Mouse (Mus musculus) neural tube, embryonic 12.5 days (tissue): ENCODE results near the gene Dnaaf5. TPM values are rescaled to one million over a fixed set of nuclear protein-coding genes. Genes with fewer than 3 reads are reported as not detected.

Source experiments
- ATAC-seq: fragments of 200-750 bp; cut with Nextera tagmentation; 2 replicates; pipeline ENCODE4 v1.8.0; 2017; ENCODE audit warnings: low read depth, mild to moderate bottlenecking, moderate TSS enrichment, moderate library complexity; ENCODE audit not compliant: low FRiP score
- H3K27ac ChIP-seq: fragments of 300-500 bp; sonication (generic); 2 replicates; pipeline ENCODE4 v1.5.1; 2016
- H3K27me3 ChIP-seq: fragments of 300-500 bp; sonication (generic); replicated peaks from 2 replicates; pipeline ENCODE4 v1.6.1; 2016; ENCODE audit warnings: mild to moderate bottlenecking
- H3K36me3 ChIP-seq: fragments of 300-500 bp; sonication (generic); 2 replicates; pipeline ENCODE4 v1.6.1; 2016; ENCODE audit warnings: mild to moderate bottlenecking
- H3K4me1 ChIP-seq: fragments of 300-500 bp; sonication (generic); 2 replicates; pipeline ENCODE4 v1.6.1; 2016
- H3K4me2 ChIP-seq: fragments of 300-500 bp; sonication (generic); replicated peaks from 2 replicates; pipeline ENCODE4 v1.6.1; 2016; ENCODE audit warnings: mild to moderate bottlenecking
- H3K4me3 ChIP-seq: fragments of 300-500 bp; sonication (generic); 2 replicates; pipeline ENCODE4 v1.5.1; 2016
- H3K9ac ChIP-seq: fragments of 300-500 bp; sonication (generic); 2 replicates; pipeline ENCODE4 v1.6.1; 2016; ENCODE audit warnings: mild to moderate bottlenecking
- H3K9me3 ChIP-seq: fragments of 300-500 bp; sonication (generic); 2 replicates; pipeline ENCODE4 v1.6.1; 2016; ENCODE audit warnings: mild to moderate bottlenecking
- WGBS: fragments of 180-500 bp; shearing (Covaris S2); methylation state at CpG from one replicate; pipeline ENCODE4 v1.1.7; 2016; 5-methylcytosine and 5-hydroxymethylcytosine counted together
- polyA plus RNA-seq: library from polyadenylated mRNA; unstranded; fragments of >200 nt; fragmentation: Nextera tagmentation; extraction: Ambion mirVana; gene quantifications from 2 replicates; pipeline ENCODE4 v1.2.1, GENCODE M21; 2016

Gene Dnaaf5
- polyA plus RNA-seq, 1 experiment from 2014 or later = 7.4 TPM

DNA sequence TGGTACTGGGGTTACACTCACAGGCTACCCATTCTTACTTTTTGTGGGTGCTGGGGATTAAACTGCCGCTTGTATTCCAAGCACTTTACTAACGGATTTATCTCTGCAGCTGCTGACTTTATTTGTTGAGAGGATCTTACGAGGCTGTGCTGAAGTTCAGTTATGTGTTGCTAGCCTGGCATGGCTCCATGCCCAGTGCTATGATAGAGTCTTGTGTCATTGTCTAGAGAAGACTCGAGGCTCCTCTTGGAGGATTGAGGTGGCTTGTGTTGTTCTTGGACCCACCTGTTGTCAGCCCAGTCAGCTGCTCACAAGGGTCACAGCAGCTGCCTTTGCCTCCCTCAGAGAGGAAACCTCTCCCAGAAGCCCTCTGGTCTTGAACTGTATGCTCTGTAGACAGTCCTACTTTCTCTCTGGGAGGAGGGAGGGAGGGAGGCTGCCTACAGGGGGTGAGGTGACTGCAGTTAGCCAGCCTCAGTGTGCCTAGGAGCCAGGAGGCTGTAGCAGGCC is 70.0 kb downstream of the Dnaaf5 start:
- 94% methylated on average over 4 of the region's 4 CpGs for WGBS
- Histone ChIP-seq H3K27ac (no peak overlapping the region), H3K4me3 (no peak overlapping the region), H3K9ac (no peak overlapping the region), H3K4me2 (no peak overlapping the region), H3K9me3 (no peaks in the 10 kb centered on the region), H3K36me3 (peaks cover 54% of the 10 kb centered on the region), H3K4me1 (no peaks in the 10 kb centered on the region), H3K27me3 (no peaks in the 10 kb centered on the region)
- no peak for ATAC-seq

DNA sequence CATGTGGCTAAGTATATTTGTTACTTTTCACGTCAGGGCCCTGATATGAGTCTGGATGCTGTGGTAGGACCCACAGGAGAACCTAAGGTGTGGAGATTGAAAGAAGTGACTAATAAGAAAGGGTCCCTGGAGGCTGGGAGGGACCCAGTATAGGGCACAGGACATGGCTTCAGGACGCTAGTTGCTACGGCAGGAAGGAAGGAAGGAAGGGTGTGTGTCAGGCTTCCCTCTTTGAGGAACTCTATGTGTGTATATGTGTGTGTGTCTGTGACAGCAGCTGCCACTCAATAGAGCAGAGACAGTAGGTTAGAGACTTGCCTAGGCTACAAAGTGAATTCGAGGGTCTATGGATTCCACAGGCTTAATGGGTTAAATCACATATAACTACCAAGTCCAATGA is 70.6 kb downstream of the Dnaaf5 start:
- WGBS = 87% methylated on average over 4 of the region's 4 CpGs
- no peak for ATAC-seq
- Histone ChIP-seq H3K4me1 (no peaks in the 10 kb centered on the region), H3K4me3 (no peak overlapping the region), H3K4me2 (no peak overlapping the region), H3K27ac (no peak overlapping the region), H3K36me3 (peaks cover 54% of the 10 kb centered on the region), H3K9ac (no peak overlapping the region), H3K27me3 (no peaks in the 10 kb centered on the region), H3K9me3 (no peaks in the 10 kb centered on the region)

DNA sequence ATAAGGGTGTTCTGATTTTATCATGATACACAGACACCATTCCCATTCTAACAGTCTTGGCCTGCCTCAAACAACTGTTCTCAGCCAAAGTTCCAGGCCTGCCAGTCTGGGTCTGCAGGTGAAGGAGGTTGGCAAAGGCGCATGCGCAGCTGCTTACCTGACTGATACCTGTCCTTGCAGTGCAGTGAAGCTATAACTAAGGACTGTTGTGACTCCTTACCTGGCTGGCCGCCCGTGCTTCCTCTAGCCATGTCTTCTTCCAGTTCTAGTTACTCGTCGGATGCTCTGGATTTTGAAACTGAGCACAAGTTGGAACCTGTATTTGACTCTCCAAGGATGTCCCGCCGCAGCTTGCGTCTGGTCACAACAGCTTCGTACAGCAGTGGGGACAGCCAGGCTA is 73.3 kb downstream of the Dnaaf5 start:
- Histone ChIP-seq H3K4me2 (no peak overlapping the region), H3K4me3 (no peak overlapping the region), H3K9me3 (no peaks in the 10 kb centered on the region), H3K36me3 (peaks cover 65% of the 10 kb centered on the region), H3K4me1 (no peaks in the 10 kb centered on the region), H3K27ac (no peak overlapping the region), H3K27me3 (no peaks in the 10 kb centered on the region), H3K9ac (no peak overlapping the region)
- 96% methylated on average over 10 of the region's 10 CpGs for WGBS
- no peak for ATAC-seq

- Histone ChIP-seq H3K27ac (no peak overlapping the region), H3K9me3 (no peaks in the 10 kb centered on the region), H3K4me1 (no peaks in the 10 kb centered on the region), H3K27me3 (no peaks in the 10 kb centered on the region), H3K9ac (no peak overlapping the region), H3K4me3 (no peak overlapping the region), H3K36me3 (peaks cover 73% of the 10 kb centered on the region), H3K4me2 (no peak overlapping the region)
- ATAC-seq = no peak
- 98% methylated on average over 4 of the region's 4 CpGs for WGBS
Observed at GRCm38 (mm10) chr5:139227236-139227635, 77.2 kb downstream of the Dnaaf5 start.

- Histone ChIP-seq H3K4me1 (no peaks in the 10 kb centered on the region), H3K27ac (no peak overlapping the region), H3K36me3 (peaks cover 74% of the 10 kb centered on the region), H3K9ac (no peak overlapping the region), H3K4me3 (no peak overlapping the region), H3K9me3 (no peaks in the 10 kb centered on the region), H3K27me3 (no peaks in the 10 kb centered on the region), H3K4me2 (no peak overlapping the region)
- whole genome bisulfite sequencing = 93% methylated on average over 2 of the region's 2 CpGs
- no peak for ATAC-seq
Observed at GRCm38 (mm10) chr5:139227645-139228044, 77.6 kb downstream of the Dnaaf5 start.

DNA sequence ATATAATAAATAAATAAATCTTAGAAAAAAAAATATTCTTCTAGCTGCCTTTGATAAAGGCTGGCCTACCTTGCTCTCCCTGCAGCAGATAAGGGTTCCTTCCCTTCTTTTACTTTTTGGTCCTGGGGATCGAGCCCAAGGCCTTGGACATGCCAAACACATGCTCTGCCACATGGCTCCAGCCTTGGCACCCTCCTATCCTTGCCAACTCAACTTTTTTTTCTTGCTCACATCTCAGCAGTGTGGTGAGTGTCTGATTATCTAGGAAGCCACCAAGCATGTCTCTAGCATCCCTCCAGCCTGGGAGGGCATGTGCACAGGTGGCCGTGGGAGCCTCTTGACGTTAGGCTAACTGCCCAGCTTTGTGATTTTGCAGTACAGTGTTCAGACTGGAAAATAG is 78.3 kb downstream of the Dnaaf5 start:
- Histone ChIP-seq H3K36me3 (peaks cover 78% of the 10 kb centered on the region), H3K4me1 (no peaks in the 10 kb centered on the region), H3K4me2 (no peak overlapping the region), H3K27me3 (no peaks in the 10 kb centered on the region), H3K9ac (no peak overlapping the region), H3K27ac (no peak overlapping the region), H3K4me3 (no peak overlapping the region), H3K9me3 (no peaks in the 10 kb centered on the region)
- ATAC-seq = no peak
- 94% methylated on average over 3 of the region's 3 CpGs for WGBS

DNA sequence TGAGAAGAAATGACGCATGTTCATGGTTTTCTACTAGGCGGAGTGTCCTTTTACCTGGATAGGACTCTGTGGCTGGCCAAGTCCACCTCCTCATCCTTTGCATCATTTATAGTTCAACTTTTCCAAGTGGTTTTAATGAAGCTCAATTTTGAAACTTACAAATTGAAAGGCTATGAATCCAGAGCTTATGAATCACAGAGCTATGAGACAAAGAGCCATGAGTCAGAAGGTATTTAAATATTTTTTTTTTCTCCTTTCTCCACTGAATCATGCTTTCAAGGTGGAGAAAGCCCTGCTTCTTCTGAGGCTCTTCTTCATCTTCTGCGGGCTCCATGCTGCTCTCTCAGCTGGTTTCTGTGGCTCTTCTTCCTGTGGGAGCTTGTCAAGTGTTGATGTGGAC is 79.7 kb downstream of the Dnaaf5 start:
- H3K36me3 ChIP-seq = peaks cover 79% of the 10 kb centered on the region
- H3K9ac ChIP-seq = no peak overlapping the region
- no peak overlapping the region for H3K27ac ChIP-seq
- no peak overlapping the region for H3K4me2 ChIP-seq
- no peaks in the 10 kb centered on the region for H3K27me3 ChIP-seq
- no peaks in the 10 kb centered on the region for H3K4me1 ChIP-seq
- no peak overlapping the region for H3K4me3 ChIP-seq
- 94% methylated on average over 3 of the region's 3 CpGs for WGBS
- no peaks in the 10 kb centered on the region for H3K9me3 ChIP-seq
- no peak for ATAC-seq

DNA sequence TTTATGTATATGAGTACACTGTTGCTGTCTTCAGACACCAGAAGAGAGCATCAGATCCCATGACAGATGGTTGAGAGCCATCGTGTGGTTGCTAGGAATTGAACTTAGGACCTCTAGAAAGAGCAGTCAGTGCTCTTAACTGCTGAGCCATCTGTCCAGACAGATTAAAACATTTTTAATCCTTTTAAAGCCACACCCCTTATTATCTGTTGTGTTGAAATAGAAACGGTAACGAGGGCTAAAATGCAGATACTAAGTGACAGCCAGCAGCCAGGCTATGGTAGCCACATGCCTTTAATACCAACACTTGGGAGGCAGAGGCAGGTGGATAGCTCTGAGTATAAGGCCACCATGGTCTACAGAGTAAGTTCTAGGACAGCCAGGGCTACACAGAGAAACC is 82.1 kb downstream of the Dnaaf5 start:
- Histone ChIP-seq H3K27me3 (no peaks in the 10 kb centered on the region), H3K4me1 (no peaks in the 10 kb centered on the region), H3K9ac (no peak overlapping the region), H3K27ac (no peak overlapping the region), H3K4me2 (no peak overlapping the region), H3K9me3 (no peaks in the 10 kb centered on the region), H3K36me3 (peaks cover 78% of the 10 kb centered on the region), H3K4me3 (no peak overlapping the region)
- ATAC-seq = no peak
- 91% methylated on average over 3 of the region's 3 CpGs for WGBS

GRCm38 (mm10) chr5:139234423-139234822 is 84.4 kb downstream of the Dnaaf5 start:
- peaks cover 82% of the 10 kb centered on the region for H3K36me3 ChIP-seq
- H3K4me1 ChIP-seq = no peaks in the 10 kb centered on the region
- H3K27me3 ChIP-seq = no peaks in the 10 kb centered on the region
- ATAC-seq = no peak
- no peak overlapping the region for H3K4me3 ChIP-seq
- no peak overlapping the region for H3K4me2 ChIP-seq
- no peak overlapping the region for H3K9ac ChIP-seq
- H3K9me3 ChIP-seq = no peaks in the 10 kb centered on the region
- 92% methylated on average over 4 of the region's 4 CpGs for WGBS
- H3K27ac ChIP-seq = no peak overlapping the region

Other genes starting within 250 kb of the Dnaaf5 start
- 12.1 and 13.8 TPM in 2 replicates for gene Pdgfa, start 152.9 kb upstream of the Dnaaf5 start, polyA plus RNA-seq
- gene Prkar1b, start 222 bp upstream of the Dnaaf5 start, polyA plus RNA-seq = 90.0 and 97.4 TPM in 2 replicates
- gene Sun1, start 50.4 kb downstream of the Dnaaf5 start, polyA plus RNA-seq = 47.5 and 50.1 TPM in 2 replicates
- 129 and 132 TPM in 2 replicates for gene Get4, start 102.1 kb downstream of the Dnaaf5 start, polyA plus RNA-seq
- 25.0 and 31.7 TPM in 2 replicates for gene Adap1, start 175.4 kb downstream of the Dnaaf5 start, polyA plus RNA-seq
- 124 and 127 TPM in 2 replicates for gene Cox19, start 201.2 kb downstream of the Dnaaf5 start, polyA plus RNA-seq
- 0.13 TPM in 1 of 2 replicates, not detected in the other for gene Cyp2w1, start 202.4 kb downstream of the Dnaaf5 start, polyA plus RNA-seq
- gene Gpr146, start 227.5 kb downstream of the Dnaaf5 start, polyA plus RNA-seq = 1.9 and 2.3 TPM in 2 replicates